Mouse (Mus musculus): ENCODE measurements around the gene Bspry.

Bspry gene

DNA sequence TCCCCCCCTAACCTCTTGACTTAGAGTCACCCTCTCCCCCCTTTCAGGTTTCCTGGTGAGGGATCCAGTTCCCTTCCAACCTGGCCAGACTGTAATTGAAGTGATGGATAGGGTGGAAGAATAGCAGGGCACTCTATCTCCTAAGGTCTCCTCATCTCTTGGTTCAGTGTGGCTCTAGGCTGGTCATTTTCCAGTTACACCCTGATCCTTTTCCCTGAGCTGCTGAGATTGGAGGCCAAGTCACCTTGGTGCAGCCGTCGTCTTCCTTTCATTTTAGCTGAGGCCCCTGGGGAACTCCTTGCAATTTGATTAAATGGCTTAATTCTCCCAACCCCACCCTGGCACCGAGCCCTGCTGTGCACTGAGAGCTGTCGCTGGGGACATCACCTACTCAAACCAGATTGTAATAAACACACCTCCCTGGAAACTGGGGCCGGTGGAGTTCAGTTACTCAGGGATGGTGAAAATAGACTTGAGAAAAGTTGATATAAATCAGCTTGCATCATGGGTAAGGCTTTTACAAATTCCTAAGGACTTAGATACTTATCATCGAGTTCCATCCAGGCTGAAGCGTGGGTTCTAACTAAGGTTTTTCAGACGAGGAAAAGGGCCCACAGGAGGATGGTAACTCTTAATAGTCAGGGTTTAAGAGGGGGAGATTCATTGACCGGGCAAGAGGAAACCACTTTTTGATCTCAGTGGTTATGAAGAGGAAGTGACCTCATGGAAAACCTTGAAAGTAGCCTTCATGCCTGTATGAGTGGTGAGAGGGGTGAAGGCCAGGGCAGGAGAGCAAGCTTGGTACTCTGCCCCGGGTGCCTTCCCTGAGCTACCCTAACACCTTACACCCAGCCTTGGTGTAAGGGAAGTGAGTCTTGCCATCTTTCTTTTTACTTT lies 1.1 kb downstream of the Bspry start:
- DNase-seq (ENCODE audit: low read depth, low spot score), result no peak

DNA sequence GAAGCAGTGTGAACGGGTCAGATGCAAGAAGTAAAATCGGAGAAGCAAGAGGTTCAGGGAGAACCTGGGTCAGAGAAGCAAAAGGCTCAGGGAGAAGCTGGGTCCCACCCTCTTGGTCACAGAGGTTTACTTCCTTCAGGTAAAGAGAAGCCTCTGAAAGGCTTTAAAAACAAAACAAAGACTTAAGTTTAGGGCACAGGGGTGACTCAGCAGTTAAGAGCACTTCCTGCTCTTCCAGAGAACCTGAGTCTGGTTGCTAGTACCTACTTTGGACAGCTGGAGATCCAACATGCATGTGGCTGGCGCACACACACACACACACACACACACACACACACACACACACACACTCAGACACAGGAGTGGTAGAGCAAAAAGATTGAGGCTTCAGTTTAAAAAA lies 5.1 kb downstream of the Bspry start:
- no peak for DNase-seq (ENCODE audit: low read depth, low spot score)

DNA sequence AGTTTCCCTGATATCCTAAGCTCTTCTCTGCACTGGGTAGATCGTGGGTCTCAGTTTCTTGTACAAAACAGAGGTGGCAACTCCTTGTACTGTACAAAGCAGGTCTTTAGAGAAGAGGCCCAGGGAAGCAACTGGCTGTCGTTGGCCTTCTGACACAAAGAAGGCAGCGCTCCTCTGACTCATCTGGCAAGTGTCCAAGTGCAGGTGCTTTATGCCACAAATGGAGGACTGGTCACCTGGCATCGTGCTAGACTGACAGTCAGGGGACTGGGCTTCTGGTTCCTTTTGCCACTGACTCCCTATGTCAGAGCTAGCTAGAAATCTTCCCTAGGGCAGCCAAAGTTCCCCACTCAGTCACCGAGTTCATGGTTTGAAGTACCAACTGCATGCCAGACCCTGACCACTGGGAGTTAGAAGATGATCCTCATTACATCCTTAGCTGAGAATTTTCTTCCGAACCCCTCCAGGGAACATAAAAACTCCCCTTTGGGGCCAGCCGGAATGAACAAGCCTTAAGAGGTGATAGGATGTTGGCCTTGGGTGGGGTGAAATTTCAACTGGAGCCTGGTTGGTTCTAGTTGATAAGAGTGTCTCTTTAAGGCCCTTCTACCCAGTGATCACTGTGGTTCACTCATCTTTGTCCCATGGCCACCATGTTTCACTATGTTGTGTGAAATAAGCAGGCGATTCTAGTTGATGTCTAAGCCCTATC lies 5.8 kb downstream of the Bspry start:
- no peak for DNase-seq (ENCODE audit: low read depth, low spot score)

DNA sequence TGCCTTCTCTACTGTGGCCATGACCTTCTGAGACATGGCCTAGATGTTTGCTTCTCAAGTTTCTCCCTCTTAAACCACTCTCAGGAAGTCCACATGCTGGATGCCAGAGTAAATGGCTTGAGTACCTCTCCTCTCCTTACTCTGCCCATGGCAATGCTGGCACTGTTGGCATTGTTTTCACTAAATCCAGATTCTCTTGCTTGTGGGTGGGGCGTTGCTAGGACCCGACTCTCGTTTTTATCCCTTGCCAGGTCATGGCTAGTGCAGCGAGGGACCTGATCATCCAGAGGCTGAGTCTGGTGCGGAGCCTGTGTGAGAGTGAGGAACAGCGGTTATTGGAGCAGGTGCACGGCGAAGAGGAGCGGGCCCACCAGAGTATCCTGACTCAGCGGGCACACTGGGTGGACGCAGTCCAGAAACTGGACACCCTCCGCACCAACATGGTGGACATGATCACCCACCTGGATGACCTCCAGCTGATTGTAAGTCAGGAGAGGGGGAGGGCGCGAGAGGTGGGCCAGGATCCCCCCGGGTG lies 6.4 kb downstream of the Bspry start:
- no peak for DNase-seq (ENCODE audit: low read depth, low spot score)

DNA sequence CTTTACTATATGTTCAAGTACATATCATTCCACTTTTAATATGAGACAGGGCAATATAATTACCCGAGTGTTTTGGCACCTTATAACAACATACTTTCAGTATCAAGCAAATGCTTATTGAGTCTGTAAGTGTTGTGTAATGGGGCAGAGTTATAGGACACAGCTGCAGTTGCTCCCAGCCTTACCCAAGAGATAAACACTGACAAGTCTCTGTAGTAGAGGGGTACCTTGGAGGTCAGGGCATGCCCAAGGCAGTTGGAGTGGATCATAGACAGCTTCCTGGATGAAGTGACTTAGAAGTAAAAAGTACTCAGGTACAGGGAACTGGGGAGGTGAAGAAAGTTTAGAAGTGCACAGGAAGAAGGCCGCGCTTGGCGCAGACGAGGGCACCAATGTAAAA lies 7.3 kb downstream of the Bspry start:
- no peak for DNase-seq (ENCODE audit: low read depth, low spot score)

DNA sequence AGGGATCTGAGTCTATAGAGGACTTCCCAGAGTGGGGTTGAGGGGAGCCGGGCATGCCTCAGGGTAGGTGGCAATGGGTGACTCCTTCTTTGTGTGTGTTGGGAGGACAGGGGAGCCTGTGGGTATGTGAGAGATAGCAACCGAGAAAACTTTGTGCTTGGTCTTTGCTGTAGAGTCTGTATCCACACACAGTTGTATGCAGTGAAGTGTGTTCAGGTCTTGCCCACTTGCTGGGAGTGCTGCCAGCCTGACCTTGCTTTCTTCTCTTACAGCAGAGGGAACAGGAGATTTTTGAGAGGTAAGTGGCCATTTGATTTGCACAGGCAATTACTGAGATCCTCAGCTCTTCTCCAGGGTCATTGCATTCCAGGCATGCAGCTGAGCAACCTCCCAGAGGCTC lies 8.1 kb downstream of the Bspry start:
- no peak for DNase-seq (ENCODE audit: low read depth, low spot score)

DNA sequence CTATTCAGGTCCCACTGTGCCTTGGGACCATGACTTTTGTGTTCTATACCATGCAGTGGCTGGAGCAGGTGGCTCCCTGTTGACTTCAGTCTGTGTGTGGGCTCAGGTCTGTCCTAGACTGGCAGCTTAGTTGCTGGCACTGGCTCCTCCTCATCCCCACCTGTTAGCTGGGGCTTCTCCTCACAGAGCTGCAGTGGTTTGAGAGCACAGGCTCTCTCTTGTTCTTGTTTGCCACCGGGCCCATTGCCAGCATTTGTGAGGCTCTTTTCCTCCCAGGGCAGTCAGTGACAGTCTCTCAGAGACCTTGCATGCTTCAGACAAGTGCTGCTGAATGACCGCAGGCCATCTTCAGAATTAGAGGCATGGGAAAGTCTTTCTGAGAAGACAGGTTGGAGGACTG lies 12.8 kb downstream of the Bspry start:
- DNase-seq (ENCODE audit: low read depth, low spot score), result peak; percentile 70

DNA sequence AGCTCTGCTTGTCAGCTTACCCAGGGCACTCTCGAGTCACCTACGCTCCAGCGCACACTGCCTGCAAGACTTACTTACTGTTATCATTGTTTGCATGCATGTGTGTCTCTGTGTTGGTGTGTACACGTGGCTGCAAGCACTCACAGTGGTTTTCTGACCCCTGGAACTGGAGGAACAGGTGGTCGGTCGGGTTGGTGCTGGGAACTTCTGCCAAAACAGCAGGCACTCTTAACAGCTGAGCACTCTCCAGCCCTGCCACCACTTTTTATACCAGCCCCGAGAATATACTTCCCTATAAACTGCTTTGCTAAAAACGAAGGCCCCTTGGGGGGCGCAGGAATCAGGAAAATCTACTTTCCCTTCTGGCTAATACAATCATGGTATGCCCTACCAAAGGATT lies 14.4 kb downstream of the Bspry start:
- DNase-seq (ENCODE audit: low read depth, low spot score), result no peak

DNA sequence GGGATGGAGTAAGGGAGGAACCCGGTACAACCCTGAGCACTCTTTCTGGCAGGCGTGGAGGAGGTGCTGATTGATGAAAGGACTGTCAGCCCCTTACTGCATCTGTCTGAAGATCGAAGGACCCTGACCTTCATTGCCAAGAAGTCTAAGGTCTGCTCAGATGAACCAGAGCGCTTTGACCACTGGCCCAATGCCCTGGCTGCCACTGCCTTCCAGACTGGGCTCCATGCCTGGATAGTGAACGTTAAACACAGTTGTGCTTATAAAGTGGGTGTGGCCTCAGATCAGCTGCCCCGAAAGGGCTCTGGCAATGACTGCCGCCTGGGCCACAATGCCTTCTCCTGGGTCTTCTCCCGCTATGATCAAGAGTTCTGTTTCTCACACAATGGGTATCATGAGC lies 16.1 kb downstream of the Bspry start:
- DNase-seq (ENCODE audit: low read depth, low spot score), result no peak

DNA sequence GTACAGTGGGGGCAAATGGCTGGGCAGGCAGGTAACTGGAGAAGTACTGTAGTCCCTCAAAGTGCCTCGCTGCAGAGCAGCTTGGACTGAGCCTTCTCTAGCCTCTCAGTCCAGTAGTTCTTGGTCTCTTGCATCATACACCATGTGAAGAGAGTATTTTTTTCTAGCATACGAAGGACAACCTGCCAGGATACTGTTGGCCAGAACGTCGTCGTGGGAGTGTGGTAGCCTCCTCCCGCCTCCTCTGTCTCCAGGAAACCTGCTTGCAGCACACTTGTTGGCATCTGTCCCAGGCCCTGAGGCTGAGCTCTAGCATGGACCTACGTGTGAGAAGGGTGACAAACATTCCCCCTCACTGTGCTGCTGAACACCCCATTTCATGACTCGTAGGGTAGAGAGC lies 17.0 kb downstream of the Bspry start:
- DNase-seq (ENCODE audit: low read depth, low spot score), result peak; percentile 95

DNA sequence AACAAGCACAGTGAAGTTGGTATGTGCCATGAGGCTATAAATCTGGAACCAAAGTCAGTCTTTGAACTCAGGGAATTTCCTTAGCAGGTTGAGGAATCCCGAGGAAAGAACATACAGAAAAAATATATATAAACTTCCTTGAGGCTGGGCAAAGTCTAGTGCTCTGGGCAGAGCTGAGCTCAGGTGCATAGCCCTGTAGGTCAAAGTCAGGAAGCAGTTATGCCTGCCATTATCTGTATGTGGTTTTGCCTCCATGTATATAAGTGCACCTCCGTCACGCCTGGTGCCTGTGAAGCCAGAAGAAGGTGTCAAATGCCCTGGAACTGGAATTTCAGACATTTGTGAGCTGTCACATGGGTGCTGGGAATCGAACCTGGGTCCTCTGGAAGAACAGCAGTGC lies 20.9 kb downstream of the Bspry start:
- DNase-seq (ENCODE audit: low read depth, low spot score), result no peak

DNA sequence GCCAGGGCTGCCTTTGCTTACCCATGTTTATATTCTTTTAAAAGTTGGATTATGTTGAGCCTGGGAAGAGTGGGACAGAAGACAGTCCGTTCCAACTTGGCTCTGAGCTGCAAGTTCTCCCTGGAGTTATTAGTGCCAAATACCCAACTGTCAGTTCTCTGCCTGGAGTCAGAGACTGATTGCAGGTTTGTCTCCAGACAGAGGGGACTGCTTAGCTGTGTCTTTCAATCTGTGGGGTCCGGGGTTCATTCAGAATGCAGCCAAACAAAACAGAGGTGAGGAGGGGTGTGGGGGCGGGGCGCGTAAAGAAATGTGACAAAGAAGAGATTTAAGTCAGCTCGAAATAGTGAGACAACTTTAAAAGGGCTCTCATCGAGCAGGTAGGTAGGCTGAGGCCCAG lies 21.7 kb downstream of the Bspry start:
- DNase-seq (ENCODE audit: low read depth, low spot score), result peak; percentile 67

DNA sequence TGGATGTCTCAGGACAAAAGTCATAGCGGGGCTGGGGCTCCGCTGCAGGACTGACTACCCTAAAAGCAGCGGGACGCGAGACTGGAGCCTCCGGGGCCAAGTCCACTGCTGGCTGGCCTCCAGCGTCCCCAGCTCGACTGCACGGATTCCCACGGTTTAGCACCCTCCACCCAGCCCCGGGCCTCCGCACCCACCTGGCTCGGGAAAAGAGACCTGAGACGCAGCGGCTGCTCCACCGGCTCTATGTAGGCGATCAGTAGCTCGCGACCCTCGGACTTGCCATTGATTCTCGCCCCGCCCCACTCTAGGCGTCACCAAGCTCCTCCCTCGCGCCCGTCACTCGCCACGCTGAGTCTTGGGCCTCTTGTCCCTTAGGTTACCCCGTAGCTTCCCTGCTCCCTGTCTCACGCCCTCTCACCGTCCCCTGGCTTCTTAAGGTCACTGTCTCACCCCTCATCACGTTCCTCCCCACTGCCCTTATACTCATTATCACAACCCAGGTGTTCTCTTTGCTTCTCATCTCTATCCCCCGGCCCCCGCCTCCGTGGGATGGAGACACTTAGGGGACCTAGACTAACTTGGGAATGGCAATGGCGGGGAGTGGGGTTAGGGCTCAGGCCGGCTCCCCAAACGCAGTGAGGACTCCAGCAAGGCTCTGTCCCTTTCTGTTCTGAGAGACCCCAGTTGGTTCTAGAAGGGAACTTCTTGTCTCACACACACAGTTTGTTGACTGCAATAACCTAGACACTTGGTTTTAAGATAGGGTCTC lies 22.3 kb downstream of the Bspry start:
- DNase-seq (ENCODE audit: low read depth, low spot score), result peak; percentile 99

DNA sequence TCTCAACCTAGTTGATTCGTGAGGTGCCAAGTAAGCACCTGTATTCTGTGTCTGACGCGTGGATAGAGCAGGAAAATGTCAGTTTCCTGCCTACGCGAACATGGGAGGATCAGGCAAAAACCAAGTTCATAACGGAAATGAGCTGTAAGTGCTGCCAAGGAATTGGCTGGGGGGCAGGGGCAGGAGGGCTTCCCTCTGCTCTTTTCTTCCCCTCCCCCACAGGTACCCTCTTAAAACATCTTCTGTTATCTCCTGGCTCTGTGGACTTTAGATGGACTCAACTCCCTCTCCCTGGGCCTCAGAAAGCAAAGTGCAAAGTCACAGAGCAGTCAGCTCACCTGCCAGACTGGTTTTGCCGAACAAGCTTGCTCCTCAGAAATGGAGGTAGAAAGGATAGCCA lies 23.1 kb downstream of the Bspry start:
- peak; percentile 58 for DNase-seq (ENCODE audit: low read depth, low spot score)

DNA sequence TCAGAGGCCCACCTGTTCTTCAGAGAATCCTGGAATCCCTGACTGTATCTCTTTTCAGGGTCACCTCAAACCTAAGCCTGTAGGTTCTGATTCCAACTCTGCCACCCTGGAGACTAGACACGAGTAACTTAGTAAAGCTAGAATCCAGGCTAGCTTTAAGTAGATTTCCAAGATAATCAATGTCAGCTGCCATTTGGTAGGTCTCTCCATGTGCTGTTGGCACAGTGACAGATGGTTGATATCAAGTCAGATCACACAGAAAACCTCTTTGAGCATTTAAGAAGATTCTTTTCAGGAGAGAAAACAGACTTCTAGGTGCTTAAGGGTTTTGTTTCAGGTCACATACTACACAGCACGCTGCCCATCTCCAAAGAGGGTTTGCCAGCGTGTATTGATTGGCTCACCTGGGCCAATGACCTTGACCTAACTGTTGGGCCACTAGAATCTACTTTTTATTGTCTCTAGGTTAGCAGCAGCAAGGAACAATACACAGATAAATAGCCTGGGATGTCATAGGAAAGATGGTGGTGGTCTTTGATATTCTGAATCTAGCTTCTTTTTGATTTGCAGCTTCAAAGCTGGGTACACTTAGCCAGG lies 23.6 kb downstream of the Bspry start, which contains the start of gene Hdhd3:
Gene Hdhd3, minus strand, starts transcription at position 94 of the 597 bp plus-strand sequence.
- no peak for DNase-seq (ENCODE audit: low read depth, low spot score)

DNA sequence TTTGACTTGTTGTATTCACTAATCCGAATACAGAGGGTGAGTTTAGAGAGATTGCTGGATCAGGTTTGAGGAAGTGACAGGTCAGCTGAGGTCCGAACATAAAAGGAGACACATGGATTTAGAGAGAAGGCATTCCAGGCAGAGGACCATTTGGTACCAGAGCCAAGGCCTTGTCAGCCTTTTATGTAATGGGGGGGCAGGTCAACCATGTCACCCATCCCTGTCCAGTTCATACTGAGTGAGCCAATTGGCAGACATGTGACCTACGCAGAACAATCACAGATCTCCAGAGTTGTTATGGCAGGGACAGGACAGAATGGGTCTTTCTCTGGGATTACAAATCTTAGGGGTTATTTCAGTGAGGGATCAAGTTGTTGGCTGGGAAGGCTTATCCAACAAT lies 26.1 kb downstream of the Bspry start:
- no peak for DNase-seq (ENCODE audit: low read depth, low spot score)

DNA sequence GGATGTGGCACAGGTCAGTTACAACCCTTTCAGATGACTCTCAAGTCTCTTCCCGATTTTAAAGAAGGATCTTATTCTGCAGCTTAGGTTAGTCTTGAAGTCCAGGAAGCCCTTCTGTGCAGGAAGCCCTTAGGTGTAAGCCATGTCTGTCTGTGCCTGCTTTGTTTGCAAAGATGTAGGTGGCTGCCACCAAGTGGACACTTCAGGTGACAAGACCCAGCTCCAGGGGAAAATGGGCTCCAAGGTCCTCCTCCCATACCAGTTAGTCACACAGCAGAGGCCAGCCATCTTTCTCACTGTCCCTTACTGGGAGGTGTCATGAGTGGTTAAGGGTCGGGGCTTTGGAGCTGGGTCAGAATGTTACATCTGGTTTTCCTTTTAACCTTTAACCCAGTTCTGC lies 26.9 kb downstream of the Bspry start:
- peak; percentile 90 for DNase-seq (ENCODE audit: low read depth, low spot score)

DNA sequence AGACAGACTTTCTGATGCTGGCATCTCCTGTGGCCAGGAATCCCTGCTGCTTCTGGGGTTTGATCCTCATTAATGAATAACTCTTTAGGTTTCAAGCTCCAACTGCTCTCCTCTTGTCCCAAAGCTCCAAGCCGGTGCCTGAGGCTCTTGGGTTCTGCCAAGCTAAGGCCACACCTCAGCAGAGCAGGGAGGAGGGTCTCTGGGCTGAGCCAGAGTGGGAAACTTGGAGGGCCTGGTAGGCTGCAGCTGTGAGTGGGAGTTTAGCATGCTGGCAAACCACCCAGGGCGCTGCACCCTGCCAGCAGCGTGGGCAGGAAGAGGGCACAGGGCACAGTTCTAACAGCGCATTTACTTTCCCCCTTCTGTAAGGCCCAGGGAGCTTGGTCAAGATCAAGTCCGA lies 29.0 kb downstream of the Bspry start:
- no peak for DNase-seq (ENCODE audit: low read depth, low spot score)

DNA sequence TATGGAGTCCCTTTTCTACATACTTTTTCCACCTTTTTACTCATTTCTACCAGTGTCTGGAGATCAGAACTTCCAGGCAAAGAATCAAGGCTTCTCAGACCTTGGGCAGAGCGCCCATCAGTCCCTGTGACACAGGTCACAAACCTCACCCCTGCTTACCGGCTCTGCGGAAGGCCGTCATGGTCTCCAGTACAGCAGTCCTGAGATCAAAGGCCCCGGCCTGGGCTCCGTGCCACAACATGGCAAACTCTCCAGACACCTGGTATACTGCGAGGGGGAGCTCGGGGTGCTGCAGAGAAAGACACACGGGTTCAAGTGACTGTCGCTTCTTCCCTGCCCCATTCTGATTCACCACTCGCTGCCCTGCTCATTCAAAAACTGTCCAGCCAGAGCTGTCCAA lies 30.1 kb downstream of the Bspry start:
- DNase-seq (ENCODE audit: low read depth, low spot score), result no peak

DNA sequence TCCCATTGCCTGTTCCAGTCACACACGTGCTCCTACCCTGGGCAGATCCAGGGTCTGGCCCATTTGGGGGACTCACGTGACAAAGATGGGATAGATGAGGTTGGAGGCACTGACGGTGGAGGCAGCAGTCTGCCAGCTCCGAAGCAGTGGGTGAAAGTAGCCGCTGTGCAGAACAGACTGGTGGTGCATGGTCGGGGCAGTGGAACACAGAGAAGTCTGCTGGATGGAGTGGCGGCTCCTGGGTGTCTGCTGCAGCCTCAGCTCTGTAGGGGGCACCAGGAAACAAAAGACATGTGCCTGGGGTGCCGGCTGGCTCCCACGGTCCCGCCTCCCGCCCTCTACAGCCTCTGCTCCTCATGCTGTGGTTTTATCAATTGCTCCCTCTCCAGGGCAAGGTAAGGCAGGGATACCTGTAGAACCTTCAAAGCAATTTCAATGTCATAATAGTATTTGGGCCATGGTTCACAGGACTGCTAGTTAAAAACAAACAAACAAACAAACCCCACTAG lies 34.2 kb downstream of the Bspry start:
- no peak for DNase-seq (ENCODE audit: low read depth, low spot score)

DNA sequence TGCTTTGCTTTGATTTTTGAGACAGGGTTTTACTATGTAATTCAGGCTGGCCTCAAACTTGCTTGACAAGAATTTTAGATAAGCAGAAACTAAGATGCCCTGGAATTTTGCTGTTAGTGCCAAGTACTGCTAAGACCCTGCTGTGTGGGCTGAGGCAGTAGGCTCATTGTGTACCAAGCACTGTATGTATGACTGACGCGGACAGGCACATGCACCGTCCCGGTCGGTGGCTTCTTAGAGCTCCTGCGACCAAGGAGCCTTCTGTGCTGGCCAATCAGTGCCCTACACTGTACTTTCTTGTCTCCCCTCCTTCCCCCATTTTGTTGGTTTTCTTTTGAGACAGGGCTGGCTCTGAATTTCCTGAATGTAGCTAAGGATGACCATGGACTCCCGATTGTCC lies 35.1 kb downstream of the Bspry start:
- no peak for DNase-seq (ENCODE audit: low read depth, low spot score)

All from brain, adult 2 months (tissue).